Mouse (Mus musculus): ENCODE results near the gene Usp20.

The Usp20 gene

GRCm38 (mm10) chr2:31040487-31040886 lies 58.4 kb downstream of the Usp20 start:
- DNase-seq (ENCODE audit: low spot score) = no peak

DNA sequence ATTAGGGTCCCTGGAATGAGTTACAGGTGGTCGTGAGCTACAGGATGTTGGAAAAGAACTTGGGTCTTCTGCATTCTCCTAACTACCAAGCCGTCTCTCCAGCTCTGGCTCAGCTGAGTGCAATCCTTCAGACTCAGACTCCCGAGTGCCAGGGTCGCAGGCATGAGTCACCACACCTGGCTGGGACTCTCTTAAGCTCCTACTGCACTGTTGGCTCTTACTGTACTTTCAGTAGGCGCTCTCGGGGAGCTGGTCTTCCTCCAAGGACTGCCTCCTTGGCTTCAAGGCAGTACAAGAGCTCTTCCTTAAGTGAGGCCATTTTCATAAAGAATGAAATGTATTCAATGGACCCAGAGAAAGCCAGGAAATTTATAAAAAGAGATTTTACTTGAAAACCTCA lies 59.3 kb downstream of the Usp20 start:
- DNase-seq (ENCODE audit: low spot score) = peak; percentile 40

- no peak for DNase-seq (ENCODE audit: low spot score)
Observed at GRCm38 (mm10) chr2:31042881-31043280, 60.8 kb downstream of the Usp20 start.

- DNase-seq (ENCODE audit: low spot score) = no peak
Observed at GRCm38 (mm10) chr2:31043856-31044255, 61.8 kb downstream of the Usp20 start.

GRCm38 (mm10) chr2:31048037-31048436 lies 66.0 kb downstream of the Usp20 start:
- DNase-seq (ENCODE audit: low spot score) = no peak

DNA sequence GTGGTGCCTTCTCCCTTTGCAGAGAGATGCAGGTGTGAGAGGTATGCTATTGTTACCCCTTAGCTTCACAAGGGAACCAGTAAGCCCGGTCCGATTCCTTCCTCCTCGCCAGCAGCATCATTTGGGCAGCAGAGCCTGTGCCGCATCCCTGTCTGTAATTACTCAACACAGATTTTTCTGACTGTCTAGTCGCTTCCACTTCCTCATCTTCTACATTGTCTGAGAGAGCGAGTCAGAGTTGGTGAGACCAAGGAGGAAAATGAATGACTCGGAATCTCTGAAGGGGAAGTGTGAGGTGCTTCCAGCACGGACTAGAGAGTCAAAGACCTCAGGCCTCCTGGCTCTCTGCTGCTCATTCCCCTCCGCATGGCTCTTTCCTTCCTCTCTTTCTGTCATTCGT lies 70.4 kb downstream of the Usp20 start:
- no peak for DNase-seq (ENCODE audit: low spot score)

DNA sequence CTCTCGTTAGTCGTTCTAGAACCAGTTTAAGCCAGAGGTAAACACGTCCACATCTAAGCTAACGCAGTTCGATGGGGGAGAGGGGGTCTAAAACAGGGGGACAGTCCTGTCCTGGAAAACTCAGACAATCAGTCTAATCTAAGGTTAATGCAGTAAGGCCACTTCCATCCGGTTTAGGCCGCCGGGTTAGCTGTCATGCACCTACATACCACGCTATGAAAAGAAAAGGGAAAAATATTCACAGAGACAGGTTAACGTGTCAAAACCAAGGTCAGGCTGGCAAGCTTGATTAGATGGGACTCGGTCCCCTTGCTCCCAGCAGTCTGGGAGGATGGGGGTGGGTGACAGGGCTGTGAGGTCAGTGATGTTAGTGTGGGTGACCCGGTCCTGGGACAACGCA lies 71.3 kb downstream of the Usp20 start:
- DNase-seq (ENCODE audit: low spot score) = no peak

DNA sequence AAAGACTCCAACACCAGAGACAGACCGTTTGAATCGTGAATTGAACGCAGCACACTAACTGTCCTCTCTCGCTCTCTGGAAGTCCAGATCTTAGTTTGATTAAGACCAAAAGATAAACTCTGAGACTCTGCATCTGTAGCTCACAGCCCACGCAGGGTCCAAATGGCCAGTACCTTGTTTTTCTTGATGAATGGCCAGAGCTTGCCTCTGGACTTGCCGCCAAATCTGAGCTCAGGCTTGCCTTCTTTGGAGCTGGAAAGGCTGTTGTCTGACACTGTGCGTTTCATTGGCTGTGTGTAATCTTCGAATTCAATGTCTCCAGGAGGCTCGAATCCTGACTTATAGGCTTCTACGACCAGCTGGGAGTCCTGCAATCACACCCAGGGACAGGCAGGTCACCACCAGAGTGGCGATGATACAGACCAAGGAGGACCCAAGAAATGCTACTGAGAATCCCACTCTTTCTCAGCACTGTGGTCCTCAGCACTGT lies 71.8 kb downstream of the Usp20 start:
- no peak for DNase-seq (ENCODE audit: low spot score)

DNA sequence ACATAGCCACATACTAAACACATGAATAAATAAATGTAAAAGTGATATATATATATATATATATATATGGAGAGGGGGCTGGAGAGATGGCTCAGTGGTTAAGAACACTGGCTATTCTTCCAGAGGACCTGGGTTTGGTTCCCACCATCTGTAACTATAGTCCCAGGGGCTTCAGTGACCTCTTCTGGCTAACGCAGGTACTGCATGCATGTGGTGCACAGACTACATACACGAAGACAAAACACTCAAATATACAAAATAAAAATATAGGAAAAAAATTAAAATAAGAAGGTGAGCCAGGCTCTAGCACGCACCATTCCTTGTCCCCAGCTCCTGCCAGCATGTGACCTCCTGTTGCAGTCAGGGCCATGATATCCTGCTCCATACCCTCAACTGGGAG lies 74.0 kb downstream of the Usp20 start:
- no peak for DNase-seq (ENCODE audit: low spot score)

GRCm38 (mm10) chr2:31057549-31058177 lies 75.6 kb downstream of the Usp20 start:
- peak; percentile 24 for DNase-seq (ENCODE audit: low spot score)

GRCm38 (mm10) chr2:31058443-31058842 lies 76.4 kb downstream of the Usp20 start:
- DNase-seq (ENCODE audit: low spot score) = no peak

DNA sequence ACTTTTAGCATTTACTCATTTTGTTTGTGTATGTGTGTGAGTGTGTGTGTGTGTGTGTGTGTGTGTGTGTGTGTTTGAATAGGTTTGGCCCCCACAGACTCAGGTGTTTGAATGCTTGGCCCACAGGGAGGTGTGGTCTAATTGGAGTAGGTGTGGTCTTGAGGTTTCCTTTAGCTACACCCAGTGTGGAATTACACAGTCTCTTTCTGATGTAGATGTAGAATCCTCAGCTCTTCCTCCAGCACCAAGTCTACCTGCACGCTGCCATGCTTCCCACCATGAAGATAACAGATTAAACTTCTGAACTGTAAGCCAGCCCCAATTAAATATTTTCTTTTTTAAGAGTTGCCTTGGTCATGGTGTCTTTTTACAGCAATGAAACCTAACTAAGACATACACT lies 78.2 kb downstream of the Usp20 start:
- no peak for DNase-seq (ENCODE audit: low spot score)

DNA sequence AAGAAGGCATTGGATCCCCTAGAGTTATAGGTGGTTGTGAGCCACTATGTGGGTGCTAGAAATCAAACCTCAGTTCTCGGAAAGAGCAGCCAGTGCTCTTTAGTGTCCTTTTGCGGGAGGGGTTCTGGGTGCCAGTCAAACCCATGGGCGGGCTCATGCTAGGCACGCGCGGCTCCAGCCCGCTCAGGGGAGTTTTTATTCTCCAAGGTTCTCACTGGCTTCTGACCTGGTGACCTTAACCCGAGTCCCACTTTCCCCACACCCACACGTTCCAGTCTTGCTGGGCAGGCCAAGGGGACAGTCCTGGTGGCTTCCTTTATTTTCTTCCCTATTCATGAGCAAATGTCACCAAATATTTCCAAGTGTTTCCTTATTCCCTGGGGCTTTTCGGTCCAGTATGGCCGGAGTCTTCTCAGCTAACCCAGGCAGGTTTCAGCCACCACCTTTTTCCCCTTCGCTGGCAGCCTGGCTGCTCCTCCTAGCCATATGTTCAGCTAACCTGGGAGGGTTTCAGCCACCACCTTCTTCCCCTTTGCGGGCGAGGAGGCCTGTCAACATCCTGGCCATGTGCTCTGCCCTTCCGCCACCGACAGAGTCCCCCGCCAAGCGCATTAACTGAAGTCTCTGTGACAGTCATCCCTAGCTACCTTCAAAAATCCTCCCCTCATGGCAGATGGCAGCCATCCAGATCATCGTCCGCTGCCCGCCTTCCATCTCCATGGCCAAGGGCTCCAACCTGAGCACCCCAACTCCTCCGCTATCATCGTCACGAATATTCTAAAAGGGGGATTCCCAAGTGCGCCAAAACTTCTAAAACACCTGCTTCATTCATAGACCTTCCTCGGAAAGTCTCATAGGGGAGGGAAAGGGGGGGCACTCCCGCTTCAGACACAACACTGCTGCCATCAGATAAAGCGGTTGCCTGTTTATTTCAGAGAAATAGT lies 79.0 kb downstream of the Usp20 start:
- DNase-seq (ENCODE audit: low spot score) = no peak

DNA sequence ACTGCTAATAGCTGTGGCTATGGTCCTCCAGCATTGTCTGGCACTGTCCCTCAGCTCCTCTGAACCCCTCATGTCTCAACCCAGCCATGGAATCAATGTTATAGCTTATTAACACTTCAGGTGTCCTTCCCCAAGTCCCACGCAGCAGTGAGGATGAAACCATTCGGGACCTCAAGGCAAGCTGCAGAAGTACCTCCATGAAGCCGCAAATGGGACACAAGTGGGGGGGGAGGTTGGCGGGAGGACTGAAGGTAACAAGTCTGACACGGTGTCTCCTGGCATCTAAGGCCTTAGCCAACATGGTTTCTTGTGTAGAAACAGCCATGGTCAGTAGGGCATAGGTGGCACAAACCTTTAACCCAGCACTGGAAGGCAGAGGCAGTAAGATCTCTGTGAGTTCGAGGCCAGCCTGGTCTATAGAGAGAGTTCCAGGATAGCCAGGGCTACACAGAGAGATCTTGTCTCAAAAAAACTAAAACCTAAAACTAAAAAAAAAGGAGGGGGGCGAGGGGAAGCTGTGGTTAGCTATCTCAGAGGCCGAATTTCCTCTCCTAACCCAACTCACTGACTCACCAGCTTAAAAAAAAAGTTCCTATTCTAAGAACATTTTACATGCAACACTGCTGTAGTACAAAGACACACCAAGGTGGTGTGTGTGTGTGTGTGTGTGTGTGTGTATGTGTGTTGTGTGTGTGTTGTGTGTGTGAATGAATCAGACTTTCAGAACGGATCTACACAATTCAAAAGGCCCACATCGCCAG lies 80.0 kb downstream of the Usp20 start:
- DNase-seq (ENCODE audit: low spot score) = no peak

DNA sequence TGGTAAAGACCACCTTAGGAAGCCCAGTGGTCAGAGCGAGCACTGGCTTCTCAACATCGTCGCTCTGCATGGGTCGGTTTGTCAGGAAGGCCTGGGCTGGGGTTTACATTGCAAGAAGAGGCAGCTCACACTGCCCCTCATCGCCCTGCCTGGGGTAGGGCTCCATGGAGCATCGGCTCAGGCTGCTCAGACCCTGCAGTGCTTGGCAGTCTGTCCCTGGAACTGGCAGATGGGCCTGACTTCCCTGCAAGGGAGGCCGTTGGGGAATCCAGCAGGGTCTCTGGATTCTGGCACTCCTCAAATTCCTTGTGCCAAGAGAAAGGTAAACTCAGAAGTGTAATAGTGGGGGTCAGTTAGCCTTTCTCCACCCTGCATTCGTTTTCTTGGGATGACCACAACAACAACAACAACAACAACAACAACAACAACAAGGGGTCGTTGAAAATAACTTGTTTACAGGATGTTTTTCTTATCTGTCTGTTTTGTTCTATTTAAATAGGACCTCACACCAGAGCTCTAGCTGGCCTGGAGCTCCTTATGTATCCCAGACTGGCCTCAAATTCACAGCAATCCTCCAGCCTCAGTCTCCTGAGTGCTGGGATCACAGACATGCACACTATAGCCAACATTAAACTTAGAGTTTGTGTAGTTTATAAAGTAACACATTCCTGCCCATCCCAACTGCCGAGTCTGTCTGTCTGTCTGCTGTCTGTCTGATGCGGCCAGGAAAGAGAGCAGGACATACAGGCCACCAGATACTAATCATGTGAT lies 84.1 kb downstream of the Usp20 start:
- DNase-seq (ENCODE audit: low spot score) = no peak

DNA sequence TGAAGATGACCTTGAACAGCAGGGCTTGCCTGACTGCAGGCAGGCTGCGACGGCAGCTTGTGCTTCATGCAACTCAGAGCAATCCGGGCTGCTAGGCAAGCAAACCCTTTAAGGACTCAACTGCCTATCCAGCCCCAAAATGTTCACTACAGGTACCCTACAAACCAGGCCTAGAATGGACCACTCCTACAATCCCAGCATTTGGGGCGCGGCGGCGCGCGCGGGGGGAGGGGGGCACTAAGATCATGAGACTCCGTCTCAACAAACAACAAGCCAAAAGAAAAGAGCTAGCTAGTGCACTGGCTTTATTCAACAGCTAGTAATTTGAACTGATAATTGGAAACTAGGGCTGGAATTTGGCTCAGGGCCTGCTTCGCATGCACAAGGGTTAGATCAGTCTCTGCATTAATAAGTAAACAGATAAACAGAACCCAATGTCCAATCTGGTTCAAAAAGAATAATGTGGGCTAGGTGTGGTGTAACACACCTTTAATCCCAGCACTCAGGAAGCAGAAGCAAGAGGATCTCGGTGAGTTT lies 85.0 kb downstream of the Usp20 start:
- no peak for DNase-seq (ENCODE audit: low spot score)

DNA sequence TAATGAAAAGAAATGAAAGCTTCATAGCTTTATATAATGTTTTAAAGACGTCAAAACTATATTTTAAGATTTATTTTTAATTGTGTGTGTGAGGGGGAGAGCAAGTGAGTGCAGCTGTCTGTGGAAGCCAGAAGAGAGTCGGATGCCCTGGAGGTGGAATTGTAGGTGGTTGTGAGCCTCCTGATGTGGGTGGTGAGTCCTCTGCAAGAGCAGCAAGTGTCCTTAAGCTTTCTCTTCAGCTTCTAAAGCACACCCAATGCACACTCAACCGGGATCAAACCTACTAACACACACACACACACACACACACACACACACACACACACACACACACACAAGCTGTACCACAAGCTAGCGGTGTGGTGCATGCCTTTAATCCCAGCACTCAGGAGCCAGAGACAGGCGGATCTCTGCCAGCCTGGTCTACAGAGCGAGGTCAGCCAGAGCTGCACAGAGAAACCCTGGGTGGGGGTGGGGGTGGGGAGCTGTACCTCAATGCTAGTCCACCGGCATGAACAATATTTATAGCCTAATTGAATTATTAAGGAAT lies 85.7 kb downstream of the Usp20 start:
- no peak for DNase-seq (ENCODE audit: low spot score)

GRCm38 (mm10) chr2:31068246-31069113 lies 86.4 kb downstream of the Usp20 start:
- DNase-seq (ENCODE audit: low spot score) = peak; percentile 83

GRCm38 (mm10) chr2:31069114-31069445 lies 87.0 kb downstream of the Usp20 start:
- DNase-seq (ENCODE audit: low spot score) = no peak

- DNase-seq (ENCODE audit: low spot score) = no peak
Observed at GRCm38 (mm10) chr2:31069506-31069905, 87.4 kb downstream of the Usp20 start.

Measured in adipocyte (in vitro differentiated cells).